Mouse (Mus musculus) megakaryocyte-erythroid progenitor cell, adult 5-6 weeks (primary cell): Measurements from ENCODE around the gene Lama2. TPM values are rescaled to one million over a fixed set of nuclear protein-coding genes. Genes with fewer than 3 reads are reported as not detected.
"Not testable (repeated sequence)": the region's sequence is repeated elsewhere in the genome, so short reads cannot be mapped to it uniquely, and the experiment has no call there.

Experiments used
- ATAC-seq: replicated peaks from 2 replicates; pipeline ENCODE4 v1.8.0; 2016; ENCODE audit warnings: mild to moderate bottlenecking, inconsistent platforms; ENCODE audit not compliant: severe bottlenecking, poor library complexity, low FRiP score, low TSS enrichment
- total RNA-seq, 2 experiments: library from RNA; stranded (forward) in 1 of 2; stranded (reverse) in 1 of 2; fragments of 200-1000, 215-1000 nt in 1 of 2; fragments of >200 nt in 1 of 2; fragmentation: Nextera tagmentation in 1 of 2; gene quantifications; 2 replicates each; pipeline ENCODE4 v1.2.3; 2014 to 2017

The Lama2 gene
- total RNA-seq, 2 experiments from 2014 or later = not detected

GRCm38 (mm10) chr10:26973575-26973974 lies 646.0 kb downstream of the Lama2 start:
- ATAC-seq = no peak

- ATAC-seq = no peak
Measured at GRCm38 (mm10) chr10:26958513-26958912, 661.0 kb downstream of the Lama2 start.

GRCm38 (mm10) chr10:26950448-26950847 lies 669.1 kb downstream of the Lama2 start:
- ATAC-seq = peak; percentile 89

GRCm38 (mm10) chr10:26949667-26950066 lies 669.9 kb downstream of the Lama2 start:
- peak; percentile 77 for ATAC-seq

GRCm38 (mm10) chr10:26948331-26948730 lies 671.2 kb downstream of the Lama2 start:
- no peak; the same call in 1 of the 2 replicates for ATAC-seq

GRCm38 (mm10) chr10:26939549-26939948 lies 680.0 kb downstream of the Lama2 start:
- no peak for ATAC-seq

GRCm38 (mm10) chr10:26938464-26938863 lies 681.1 kb downstream of the Lama2 start:
- not testable (repeated sequence) for ATAC-seq

- not testable (repeated sequence) for ATAC-seq
Measured at GRCm38 (mm10) chr10:26936056-26936455, 683.5 kb downstream of the Lama2 start.
